Mouse (Mus musculus): ENCODE measurements at regions not wholly inside any gene's neighbourhood (a gene's known extent, or its start where the extent isn't known, plus 50 kb on each side); places are given as distances from the start of the nearest gene placed in this dataset.

- TF ChIP-seq CTCF (IDR thresholded peaks at IDR 0.05; ENCODE audit: insufficient read depth, low read length) (no peak), POLR2A (IDR thresholded peaks at IDR 0.05; ENCODE audit: borderline replicate concordance, extremely low read depth, low read depth, low read length) (no peak)
Observed at GRCm38 (mm10) chr14:106241721-106242405, 135.9 kb downstream of the Trim52 start.

Data from lung, adult 2 months (tissue).